Mouse (Mus musculus) spleen, adult 2 months (tissue): ENCODE measurements at regions not wholly inside any gene's neighbourhood (a gene's known extent, or its start where the extent isn't known, plus 50 kb on each side); places are given as distances from the start of the nearest gene placed in this dataset.
A peak's percentile ranks its signal among the peaks of the same experiment; 100 is the strongest.

ENCODE experiments used
- DNase-seq, 2 experiments: peaks; one replicate each; pipeline versions ENCODE4 v3.0.0 to v3.0.0-alpha.2; 2012 to 2021; ENCODE audit warnings: low spot score in 2 of 2, low read depth in 1 of 2
- H3K27ac ChIP-seq: fragments of 200-500 bp; 2 replicates; pipeline ENCODE4 v1.5.1; 2012; ENCODE audit warnings: low read length, inconsistent platforms; ENCODE audit not compliant: insufficient read depth
- H3K27me3 ChIP-seq: fragments of 200-500 bp; 2 replicates; pipeline ENCODE4 v1.6.1; 2012; ENCODE audit warnings: mild to moderate bottlenecking, moderate library complexity, low read length, inconsistent platforms; ENCODE audit not compliant: control insufficient read depth, insufficient read depth
- H3K36me3 ChIP-seq: fragments of 200-500 bp; 2 replicates; pipeline ENCODE4 v1.6.1; 2012; ENCODE audit warnings: mild to moderate bottlenecking, low read length, inconsistent platforms; ENCODE audit not compliant: control insufficient read depth, insufficient read depth
- H3K4me1 ChIP-seq: fragments of 200-500 bp; 2 replicates; pipeline ENCODE4 v1.6.1; 2011; ENCODE audit warnings: inconsistent platforms; ENCODE audit not compliant: control insufficient read depth, insufficient read depth, insufficient read length
- H3K4me3 ChIP-seq: fragments of 200-500 bp; 2 replicates; pipeline ENCODE4 v1.5.1; 2011; ENCODE audit warnings: mild to moderate bottlenecking, inconsistent platforms; ENCODE audit not compliant: insufficient read depth, insufficient read length; ENCODE audit errors: extremely low read depth
- CTCF ChIP-seq: fragments of 200-500 bp; IDR thresholded peaks from 2 replicates; pipeline ENCODE4 v1.5.1; 2011; ENCODE audit warnings: mild to moderate bottlenecking, inconsistent platforms; ENCODE audit not compliant: insufficient read depth, insufficient read length, insufficient replicate concordance; ENCODE audit errors: extremely low read depth
- POLR2A ChIP-seq: fragments of 200-500 bp; IDR thresholded peaks from 2 replicates; pipeline ENCODE4 v1.6.1; 2011; ENCODE audit warnings: low read depth, low read length, inconsistent platforms
- WGBS: fragments of 180-500 bp; shearing (Covaris S2); methylation state at CpG from one replicate; pipeline ENCODE4 v1.1.7; 2018; 5-methylcytosine and 5-hydroxymethylcytosine counted together

- WGBS, result 75% methylated on average over 9 of the region's 9 CpGs
- no peak for DNase-seq
- no peaks in the 10 kb centered on the region for H3K27me3 ChIP-seq
- TF ChIP-seq CTCF, result no peak
- no peak for TF ChIP-seq POLR2A
- H3K4me3 ChIP-seq, result no peak overlapping the region
- H3K4me1 ChIP-seq, result no peaks in the 10 kb centered on the region
- no peaks in the 10 kb centered on the region for H3K36me3 ChIP-seq
- H3K27ac ChIP-seq, result no peak overlapping the region
Observed at GRCm38 (mm10) chr17:27349911-27350310, 145.6 kb upstream of the Lemd2 start.

GRCm38 (mm10) chr17:27349432-27349831 is 145.2 kb upstream of the Lemd2 start:
- H3K4me3 ChIP-seq, result no peak overlapping the region
- DNase-seq, result no peak
- no peak overlapping the region for H3K27ac ChIP-seq
- no peaks in the 10 kb centered on the region for H3K4me1 ChIP-seq
- H3K36me3 ChIP-seq, result no peaks in the 10 kb centered on the region
- 86% methylated on average over 4 of the region's 4 CpGs for WGBS
- no peaks in the 10 kb centered on the region for H3K27me3 ChIP-seq
- TF ChIP-seq POLR2A (no peak), CTCF (no peak)

GRCm38 (mm10) chr17:27341952-27342890 is 138.0 kb upstream of the Lemd2 start:
- 6% methylated on average over 13 of the region's 14 CpGs for WGBS
- Histone ChIP-seq H3K36me3 (no peaks in the 10 kb centered on the region), H3K4me3 (peak overlapping the region; percentile 64), H3K4me1 (peaks cover 13% of the 10 kb centered on the region; the same call in 1 of the 2 replicates), H3K27me3 (no peaks in the 10 kb centered on the region), H3K27ac (peak overlapping the region; percentile 95)
- DNase-seq, result peak; percentile 38 to 49
- TF ChIP-seq POLR2A (no peak; the same call in 1 of the 2 replicates), CTCF (no peak)

- no peak for TF ChIP-seq CTCF
- WGBS, result 67% methylated on average over 3 of the region's 3 CpGs
Observed at GRCm38 (mm10) chr17:27339823-27340222, 135.6 kb upstream of the Lemd2 start.

GRCm38 (mm10) chr17:27339261-27339660 is 135.0 kb upstream of the Lemd2 start:
- H3K4me3 ChIP-seq, result no peak overlapping the region
- TF ChIP-seq POLR2A, result no peak
- TF ChIP-seq CTCF, result no peak
- no peaks in the 10 kb centered on the region for H3K27me3 ChIP-seq

More at GRCm38 (mm10) chr17:27339823-27340222, 135.6 kb upstream of the Lemd2 start:
- no peaks in the 10 kb centered on the region for H3K27me3 ChIP-seq
- no peak overlapping the region for H3K4me3 ChIP-seq
- DNase-seq, result no peak
- no peak overlapping the region for H3K27ac ChIP-seq
- peaks cover 13% of the 10 kb centered on the region; the same call in 1 of the 2 replicates for H3K4me1 ChIP-seq
- no peaks in the 10 kb centered on the region for H3K36me3 ChIP-seq

GRCm38 (mm10) chr17:27335621-27336020 is 131.4 kb upstream of the Lemd2 start:
- Histone ChIP-seq H3K36me3 (no peaks in the 10 kb centered on the region), H3K27me3 (no peaks in the 10 kb centered on the region), H3K4me3 (no peak overlapping the region), H3K4me1 (no peaks in the 10 kb centered on the region), H3K27ac (no peak overlapping the region)
- DNase-seq, result no peak
- WGBS, result 85% methylated on average over 4 of the region's 4 CpGs
- TF ChIP-seq POLR2A, result no peak
- TF ChIP-seq CTCF, result no peak

More at GRCm38 (mm10) chr17:27339261-27339660, 135.0 kb upstream of the Lemd2 start:
- peaks cover 13% of the 10 kb centered on the region; the same call in 1 of the 2 replicates for H3K4me1 ChIP-seq
- WGBS, result 90% methylated on average over 2 of the region's 2 CpGs
- H3K27ac ChIP-seq, result no peak overlapping the region
- no peaks in the 10 kb centered on the region for H3K36me3 ChIP-seq
- DNase-seq, result no peak

- Histone ChIP-seq H3K4me1 (no peaks in the 10 kb centered on the region), H3K36me3 (no peaks in the 10 kb centered on the region), H3K4me3 (no peak overlapping the region), H3K27me3 (no peaks in the 10 kb centered on the region), H3K27ac (no peak overlapping the region)
- no peak for DNase-seq
- TF ChIP-seq CTCF (no peak), POLR2A (no peak)
- 90% methylated on average over 16 of the region's 16 CpGs for WGBS
Observed at GRCm38 (mm10) chr17:27333593-27333992, 129.3 kb upstream of the Lemd2 start.
